Mouse (Mus musculus) megakaryocyte, adult 5-6 weeks (primary cell): ENCODE measurements around the gene Mtm1. TPM values are rescaled to one million over a fixed set of nuclear protein-coding genes. Genes with fewer than 3 reads are reported as not detected.

Source experiments
- ATAC-seq: 2 replicates; pipeline ENCODE4 v1.8.0; 2016; ENCODE audit warnings: mild to moderate bottlenecking, inconsistent platforms; ENCODE audit not compliant: poor library complexity, severe bottlenecking
- total RNA-seq, 2 experiments: library from RNA; stranded (forward) in 1 of 2; stranded (reverse) in 1 of 2; fragments of 153-499, 151-499 nt in 1 of 2; fragments of 221-1000, 200-1000 nt in 1 of 2; gene quantifications; 2 replicates each; pipeline versions ENCODE4 v1.2.3 to v1.2.4; 2015 to 2017

Gene Mtm1
- 22.5 and 31.5 TPM in 2 replicates for total RNA-seq (2015)
- 55.2 and 59.7 TPM in 2 replicates for total RNA-seq (2017)

GRCm38 (mm10) chrX:71210467-71210866, at the start of gene Mtm1:
Mtm1 (plus strand) TSS chrX:71210767.
- no peak for ATAC-seq

- no peak for ATAC-seq
Observed at GRCm38 (mm10) chrX:71181526-71181925, 29.0 kb upstream of the Mtm1 start.

- ATAC-seq = no peak
Observed at GRCm38 (mm10) chrX:71183671-71184070, 26.9 kb upstream of the Mtm1 start.

GRCm38 (mm10) chrX:71186396-71186795, 24.2 kb upstream of the Mtm1 start:
- no peak for ATAC-seq

GRCm38 (mm10) chrX:71204776-71205175, 5.8 kb upstream of the Mtm1 start:
- peak; percentile 30; the same call in 1 of the 2 replicates for ATAC-seq

GRCm38 (mm10) chrX:71205821-71206542, 4.6 kb upstream of the Mtm1 start:
- peak; percentile 93 for ATAC-seq

GRCm38 (mm10) chrX:71206595-71206994, 4.0 kb upstream of the Mtm1 start:
- ATAC-seq = peak; percentile 71

- ATAC-seq = no peak
Observed at GRCm38 (mm10) chrX:71212911-71213310, 2.3 kb downstream of the Mtm1 start.

- peak; percentile 92 for ATAC-seq
Observed at GRCm38 (mm10) chrX:71214441-71215112, 4.0 kb downstream of the Mtm1 start.

- peak; percentile 66 for ATAC-seq
Observed at GRCm38 (mm10) chrX:71215113-71215708, 4.6 kb downstream of the Mtm1 start.

- ATAC-seq = no peak
Observed at GRCm38 (mm10) chrX:71216879-71217278, 6.3 kb downstream of the Mtm1 start.

GRCm38 (mm10) chrX:71218853-71219252, 8.3 kb downstream of the Mtm1 start:
- no peak for ATAC-seq

GRCm38 (mm10) chrX:71220896-71221295, 10.3 kb downstream of the Mtm1 start:
- no peak for ATAC-seq

GRCm38 (mm10) chrX:71222648-71223408, 12.3 kb downstream of the Mtm1 start:
- ATAC-seq = peak; percentile 77

- ATAC-seq = peak; percentile 53
Observed at GRCm38 (mm10) chrX:71226881-71227280, 16.3 kb downstream of the Mtm1 start.

- ATAC-seq = no peak
Observed at GRCm38 (mm10) chrX:71228200-71228599, 17.6 kb downstream of the Mtm1 start.

GRCm38 (mm10) chrX:71230847-71231246, 20.3 kb downstream of the Mtm1 start:
- ATAC-seq = no peak

GRCm38 (mm10) chrX:71256422-71256821, 45.9 kb downstream of the Mtm1 start:
- no peak for ATAC-seq

GRCm38 (mm10) chrX:71260857-71261256, 50.3 kb downstream of the Mtm1 start:
- ATAC-seq = no peak

- ATAC-seq = peak; percentile 30; the same call in 1 of the 2 replicates
Observed at GRCm38 (mm10) chrX:71264316-71264715, 53.7 kb downstream of the Mtm1 start.

- no peak for ATAC-seq
Observed at GRCm38 (mm10) chrX:71268972-71269371, 58.4 kb downstream of the Mtm1 start.
